Mouse (Mus musculus) monocyte, adult 2 months (primary cell): ENCODE results near the gene Vmn1r114.
"Not testable (repeated sequence)": the region's sequence is repeated elsewhere in the genome, so short reads cannot be mapped to it uniquely, and the experiment has no call there.

Experiments
- DNase-seq, 2 experiments: peaks; one replicate each; pipeline ENCODE4 v3.0.0; 2022; ENCODE audit warnings: low spot score in 2 of 2, low read depth in 1 of 2

The Vmn1r114 gene

GRCm38 (mm10) chr7:20812086-20812485, at the start of gene Vmn1r114:
Gene Vmn1r114, minus strand, starts transcription at chr7:20812186.
- not testable (repeated sequence) for DNase-seq

DNA sequence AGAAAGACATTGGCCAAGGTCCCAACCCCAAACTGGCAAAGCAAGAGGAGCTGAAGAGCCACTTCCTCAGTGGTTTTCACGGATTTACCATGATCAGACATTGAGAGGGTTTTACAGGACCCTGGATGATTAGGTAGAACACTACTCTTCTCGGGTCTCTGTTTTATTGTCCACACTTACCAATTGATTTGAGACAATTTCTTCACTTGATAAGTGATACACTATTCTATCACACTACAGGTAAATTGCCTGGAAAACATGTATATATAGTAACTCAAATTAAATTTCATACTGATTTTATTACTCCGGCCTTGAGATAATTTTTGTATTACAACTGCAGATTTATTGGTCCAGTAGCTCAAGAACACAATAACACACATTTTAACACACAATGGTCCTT, 32.9 kb upstream of the Vmn1r114 start, which contains the start of gene Vmn1r115:
Gene Vmn1r115 (minus strand): TSS at position 101 of the 400 bp plus-strand sequence.
- DNase-seq = not testable (repeated sequence)

DNA sequence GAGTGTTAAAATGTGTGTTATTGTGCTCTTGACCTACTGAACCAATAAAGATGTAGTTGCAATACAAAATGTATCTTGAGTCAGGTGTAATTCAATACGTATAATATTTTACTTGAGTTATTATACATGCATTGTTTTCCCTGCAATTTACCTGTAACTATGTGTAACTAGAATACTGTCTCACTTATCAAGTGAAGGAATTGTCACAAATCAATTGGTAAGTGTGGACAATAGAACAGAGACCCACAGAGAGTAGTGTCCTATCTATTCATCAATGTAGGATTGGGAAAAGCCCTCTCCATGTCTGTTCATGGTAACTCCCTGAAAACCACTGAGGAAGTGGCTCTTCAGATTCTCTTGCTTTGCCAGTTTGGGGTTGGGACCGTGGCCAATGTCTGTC, 25.0 kb downstream of the Vmn1r114 start, which contains the start of gene Vmn1r113:
Gene Vmn1r113 (plus strand): TSS at position 301 of the 400 bp plus-strand sequence.
- DNase-seq = not testable (repeated sequence)

GRCm38 (mm10) chr7:20770885-20771284, 41.1 kb downstream of the Vmn1r114 start, which contains the start of gene Vmn1r112:
Gene Vmn1r112, plus strand, starts transcription at chr7:20771185.
- DNase-seq = not testable (repeated sequence)
